Mouse (Mus musculus): Measurements from ENCODE around the gene Rfx2.

Gene Rfx2

DNA sequence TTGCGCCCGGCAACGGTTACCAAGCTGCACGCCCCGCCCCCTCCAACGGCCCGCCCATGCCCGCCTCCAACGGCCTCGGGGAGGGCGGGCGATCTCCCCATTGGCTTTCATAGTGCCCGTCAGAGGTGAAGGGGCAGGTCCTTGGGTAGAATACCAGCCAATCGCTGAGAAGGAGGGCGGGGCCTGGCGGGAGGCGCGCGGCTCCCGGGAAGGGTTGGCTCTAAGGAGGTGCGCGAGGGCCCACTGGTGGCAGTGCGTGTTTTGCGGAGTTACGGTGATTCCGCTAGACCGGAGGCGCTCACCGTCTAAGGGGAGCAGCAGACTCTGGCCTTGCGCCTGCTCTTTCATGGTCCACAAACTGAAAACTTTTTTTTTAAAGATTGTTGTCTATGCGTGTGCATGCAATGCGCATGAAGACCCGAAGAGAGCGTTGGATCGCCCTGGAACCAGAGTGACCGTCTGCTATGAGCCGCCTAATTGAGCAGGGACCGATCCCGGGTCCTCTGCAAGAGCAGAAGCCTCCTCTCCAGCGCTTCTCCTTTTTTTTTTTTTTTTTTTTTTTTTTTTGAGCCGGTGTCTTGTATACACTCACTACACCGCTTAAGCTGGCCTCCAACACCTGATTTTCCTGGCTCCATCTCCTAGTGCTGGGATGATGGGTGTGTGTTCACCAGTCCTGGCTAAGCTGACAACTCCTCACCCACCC lies 451 bp upstream of the Rfx2 start:
- DNase-seq = peak; percentile 98

DNA sequence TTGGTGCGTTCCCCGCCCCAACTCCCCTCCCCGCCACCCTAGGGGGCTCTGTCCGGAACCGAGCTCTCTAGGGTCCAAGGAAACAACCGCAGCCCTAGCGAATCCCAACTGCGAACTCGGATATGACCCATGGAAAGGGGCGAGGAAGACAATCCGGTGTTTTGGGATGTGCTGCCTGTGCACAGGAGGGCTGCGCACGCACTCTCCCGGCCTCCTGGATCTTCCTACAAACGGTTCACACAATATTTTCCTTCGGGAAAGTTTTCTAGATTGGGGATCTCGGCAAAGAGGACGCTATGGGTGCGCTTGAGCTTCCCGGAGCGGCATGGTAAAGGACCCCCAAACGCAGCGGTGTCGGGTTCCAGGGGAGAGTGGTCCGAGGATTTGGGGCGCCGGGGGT lies 1.0 kb downstream of the Rfx2 start:
- peak; percentile 21 for DNase-seq

DNA sequence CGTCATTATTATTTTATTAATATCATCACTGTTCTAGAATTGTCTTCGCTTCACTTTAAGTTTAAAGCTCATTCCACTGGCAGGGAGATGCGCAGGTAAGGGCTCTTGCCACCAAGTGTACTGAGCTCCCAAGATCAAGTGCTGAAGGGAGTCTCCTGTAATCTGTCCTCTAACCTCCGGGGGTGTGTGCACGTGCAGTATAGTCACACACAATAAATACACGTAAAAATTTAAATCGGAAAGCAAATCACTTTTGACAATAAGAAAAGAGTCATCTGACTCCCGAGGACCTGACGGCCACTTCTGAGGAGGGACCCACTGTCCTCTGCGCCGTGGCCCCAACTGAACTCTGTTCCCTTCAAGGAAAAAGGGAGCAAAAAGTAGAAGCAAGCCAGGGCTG lies 1.6 kb downstream of the Rfx2 start:
- DNase-seq = no peak

DNA sequence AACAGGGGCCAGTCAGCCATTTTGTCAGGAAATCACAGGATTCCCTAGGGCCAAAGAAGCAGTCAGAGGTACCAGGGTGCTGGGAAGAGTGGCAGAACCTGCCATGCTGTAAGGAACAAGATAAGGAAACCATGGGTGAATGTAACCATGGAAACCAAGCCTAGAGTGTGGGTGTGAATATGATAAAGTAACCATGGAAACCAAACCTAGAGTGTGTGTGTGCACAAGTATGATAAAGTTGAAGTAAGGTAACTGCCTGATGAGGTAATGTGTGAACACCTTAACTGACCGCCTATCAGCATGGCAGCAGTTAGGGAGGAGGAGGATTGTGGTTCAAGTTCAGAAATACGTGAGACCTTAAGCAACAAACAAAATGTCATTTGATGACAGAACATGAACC lies 4.1 kb downstream of the Rfx2 start:
- no peak for DNase-seq

DNA sequence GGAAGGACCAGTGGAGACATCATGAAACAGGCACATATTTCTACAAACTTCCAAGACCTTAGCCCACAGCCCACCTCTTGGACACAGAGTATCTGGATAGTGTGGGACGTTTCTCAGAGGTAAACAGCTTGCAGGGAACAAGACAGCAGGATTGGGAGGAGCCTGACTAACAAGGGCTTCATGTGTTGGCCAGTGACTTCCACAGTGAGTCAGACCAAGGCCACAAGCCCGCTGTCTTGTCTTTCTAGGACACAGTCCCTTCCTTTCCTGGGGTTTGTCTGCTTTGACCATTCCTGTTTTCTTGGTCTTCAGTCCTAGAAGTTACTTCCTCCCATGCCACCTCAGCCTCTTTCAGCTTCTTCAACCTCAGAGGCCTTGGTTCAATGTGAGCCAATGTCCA lies 7.5 kb downstream of the Rfx2 start:
- no peak for DNase-seq

DNA sequence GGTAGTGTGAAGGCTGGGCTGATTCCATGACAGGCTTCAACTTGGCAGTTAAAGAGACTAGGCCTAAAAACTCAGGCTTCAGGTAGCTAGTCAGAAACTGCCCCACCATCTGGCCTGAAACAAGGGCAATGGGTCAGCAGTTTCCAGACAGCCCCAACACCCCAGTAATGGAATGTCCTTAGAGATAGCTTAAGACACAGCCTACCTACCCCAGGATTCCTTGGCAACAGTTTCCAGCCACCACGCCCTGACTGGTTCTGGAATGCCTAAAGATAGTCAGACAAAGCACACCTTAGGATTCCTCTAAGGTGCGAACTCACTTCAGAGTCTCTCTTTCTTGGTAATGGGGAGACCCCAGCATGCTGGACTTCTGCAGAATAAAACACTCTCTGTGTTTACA lies 8.4 kb downstream of the Rfx2 start:
- DNase-seq = no peak

DNA sequence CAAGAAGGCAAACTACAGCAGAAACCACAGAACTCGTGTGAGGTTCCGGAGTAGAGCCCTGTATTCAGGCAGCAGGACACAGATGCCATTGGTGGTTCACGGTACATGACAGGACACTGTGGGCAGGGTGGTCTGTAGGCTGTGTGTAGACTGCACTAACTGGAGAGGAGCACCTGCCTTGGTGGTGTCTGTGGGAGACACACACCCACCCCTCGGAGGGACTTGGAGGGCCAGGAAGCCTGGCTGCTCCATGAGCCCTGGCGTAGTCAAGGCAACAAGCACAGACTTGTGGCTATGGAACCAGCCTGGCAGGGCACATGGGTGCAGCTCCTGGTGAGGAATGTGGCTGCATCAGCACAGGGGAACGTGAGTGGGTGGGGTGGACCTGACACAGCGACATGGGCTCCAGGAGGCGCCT lies 11.1 kb downstream of the Rfx2 start:
- DNase-seq = no peak

DNA sequence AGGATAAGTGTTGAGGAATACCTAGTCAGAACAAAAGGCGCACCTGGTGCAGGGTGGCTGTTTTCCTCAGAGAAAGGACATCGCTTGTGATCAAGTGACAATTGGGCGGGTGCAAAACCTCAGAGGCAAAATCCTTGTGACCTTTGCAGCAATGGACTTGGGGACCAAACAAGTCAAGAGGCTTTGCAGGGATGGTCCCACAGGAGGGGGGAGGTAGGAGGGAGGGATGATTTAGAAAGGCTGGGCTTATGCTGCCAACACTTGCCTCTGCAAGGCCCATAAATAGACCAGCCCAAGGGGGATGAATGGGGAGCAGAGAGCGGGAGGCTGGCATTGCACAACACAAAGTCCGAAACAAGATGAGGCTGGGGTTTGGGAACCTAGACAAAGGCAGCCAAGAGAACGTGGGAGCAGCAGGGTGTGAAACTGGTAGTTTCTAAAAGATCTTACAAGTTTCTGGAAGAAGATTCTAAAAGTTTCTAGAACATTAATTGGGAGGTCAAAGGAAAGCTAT lies 11.7 kb downstream of the Rfx2 start:
- no peak for DNase-seq

DNA sequence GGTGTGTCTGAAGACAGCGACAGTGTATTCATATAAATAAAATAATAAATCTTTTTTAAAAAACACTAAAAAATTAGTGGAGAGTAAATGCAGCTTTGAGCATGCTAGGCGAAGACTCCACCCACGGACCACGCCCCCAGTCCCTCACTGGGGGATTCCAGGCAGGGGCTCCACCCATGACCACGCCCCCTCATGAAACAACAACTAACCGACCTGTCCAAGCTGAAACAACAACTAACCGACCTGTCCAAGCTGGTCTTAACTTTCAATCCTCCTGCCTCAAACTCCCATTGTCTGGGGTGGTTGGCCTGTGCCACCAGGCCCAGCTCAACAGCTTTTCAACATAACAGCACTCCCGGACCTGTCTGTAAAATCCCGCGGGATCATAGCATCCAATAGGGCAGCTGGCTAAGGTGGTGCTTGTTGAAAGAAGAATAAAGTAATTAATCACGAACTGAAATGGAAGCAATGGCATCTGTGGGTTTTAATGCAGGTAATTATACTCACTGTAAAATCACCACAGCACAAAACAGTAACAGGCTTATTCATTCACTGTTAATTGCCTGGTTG lies 12.7 kb downstream of the Rfx2 start:
- DNase-seq = peak; percentile 16

DNA sequence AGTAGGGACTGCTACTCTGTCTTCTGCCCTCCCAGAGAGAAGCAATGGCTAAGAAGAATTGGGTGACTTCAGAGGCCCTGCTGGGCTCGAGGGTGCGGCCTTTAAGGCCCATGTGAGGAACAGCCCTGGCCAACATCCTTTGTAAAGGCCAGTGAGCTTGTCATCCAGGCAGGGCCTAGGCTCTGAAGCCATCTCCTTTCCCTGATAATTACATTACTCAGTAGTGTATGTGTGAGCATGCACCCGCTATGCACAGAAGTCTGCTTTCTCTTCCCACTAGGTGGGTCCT lies 15.8 kb downstream of the Rfx2 start:
- DNase-seq = no peak

DNA sequence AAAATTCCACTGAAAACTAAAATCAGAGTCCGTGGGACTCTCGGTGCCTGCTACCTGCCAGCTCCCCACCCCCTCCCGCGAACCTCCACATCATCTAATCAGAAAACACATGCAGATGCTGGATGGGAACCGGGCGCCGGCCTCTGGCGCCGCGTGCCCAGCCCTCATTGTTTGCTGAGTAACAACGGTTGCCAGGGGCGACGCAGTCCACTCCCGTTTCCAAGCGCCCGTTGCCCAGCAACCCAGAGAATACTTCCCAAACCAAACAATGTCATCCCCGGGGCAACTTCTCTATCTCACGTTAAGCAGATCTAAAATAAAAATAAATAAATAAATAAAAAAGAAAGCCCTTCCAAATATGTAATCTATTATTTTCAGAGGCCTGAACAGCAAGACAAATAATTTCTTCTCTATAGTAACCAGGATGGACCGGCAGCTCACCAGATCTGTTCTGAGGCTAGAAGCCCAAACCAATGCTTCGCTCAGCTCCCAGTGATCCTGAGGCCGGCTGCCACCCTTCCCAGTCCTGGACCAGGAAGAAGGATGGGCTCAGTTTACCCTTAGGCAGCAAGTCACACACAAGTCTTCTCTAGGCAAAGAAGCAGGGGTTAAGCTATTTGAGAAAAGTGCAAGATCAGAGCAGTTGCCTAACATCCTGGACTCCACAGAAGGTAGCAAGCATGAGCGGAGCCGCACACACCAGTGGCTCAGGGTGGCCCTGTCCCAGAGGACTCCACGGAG lies 16.3 kb downstream of the Rfx2 start:
- peak; percentile 40 for DNase-seq

DNA sequence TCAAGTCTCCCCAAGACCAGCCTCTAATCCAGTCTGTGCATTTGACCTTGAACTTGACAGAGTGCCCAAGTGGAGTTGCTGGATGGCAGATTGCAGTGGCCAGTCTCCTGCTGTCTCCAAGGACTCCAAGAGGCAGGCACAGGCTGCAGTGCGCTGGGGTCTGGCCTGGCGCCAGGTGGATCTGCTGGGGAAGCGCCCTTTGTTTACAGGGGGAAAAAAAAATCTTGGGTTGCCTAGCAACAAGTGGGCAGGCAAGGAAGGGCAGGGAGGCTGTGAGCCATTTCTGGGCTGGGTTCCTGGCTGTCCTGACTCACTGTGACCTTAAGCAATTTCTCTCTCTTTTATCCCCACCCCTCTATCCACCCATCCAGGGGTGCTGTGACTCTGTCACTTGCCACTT lies 20.6 kb downstream of the Rfx2 start:
- peak; percentile 77 for DNase-seq

DNA sequence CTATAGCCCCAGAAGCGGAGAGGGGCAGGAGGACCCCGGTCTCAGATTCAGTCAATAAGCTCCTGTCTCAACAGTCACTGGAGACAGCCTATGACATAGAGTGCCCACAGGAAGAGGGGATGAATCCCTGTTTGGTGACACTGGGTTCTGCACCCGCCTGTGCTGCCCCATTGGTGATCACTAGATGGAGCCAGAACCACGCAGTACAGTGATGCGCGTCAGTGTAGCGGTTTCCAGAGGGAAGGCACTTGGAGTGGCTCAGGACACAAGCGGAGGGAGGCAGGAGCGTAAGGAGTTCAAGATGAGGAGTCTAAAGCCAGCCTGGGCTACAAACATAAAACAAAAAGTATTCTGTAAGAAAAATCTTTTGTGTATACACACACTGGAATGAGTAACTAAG lies 22.3 kb downstream of the Rfx2 start:
- DNase-seq = peak; percentile 76

DNA sequence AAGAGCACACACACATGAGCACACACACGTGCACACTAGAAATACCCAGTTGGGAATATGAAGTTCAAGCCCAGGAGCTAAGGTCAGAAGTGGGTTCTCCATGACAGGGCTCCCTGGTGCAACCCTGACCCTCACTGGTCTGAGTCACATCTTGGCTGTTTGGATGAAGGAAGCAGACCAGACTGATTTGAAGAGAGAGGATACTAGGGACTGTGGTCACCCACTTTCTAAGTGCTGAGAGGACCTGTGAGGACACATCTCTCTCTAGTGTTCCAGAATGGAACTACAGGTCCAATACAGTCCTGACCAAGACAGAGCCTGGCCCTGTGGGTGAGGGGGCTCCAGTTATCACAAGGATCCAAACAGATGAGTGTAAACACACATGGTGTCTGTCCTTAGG lies 25.0 kb downstream of the Rfx2 start:
- no peak for DNase-seq

DNA sequence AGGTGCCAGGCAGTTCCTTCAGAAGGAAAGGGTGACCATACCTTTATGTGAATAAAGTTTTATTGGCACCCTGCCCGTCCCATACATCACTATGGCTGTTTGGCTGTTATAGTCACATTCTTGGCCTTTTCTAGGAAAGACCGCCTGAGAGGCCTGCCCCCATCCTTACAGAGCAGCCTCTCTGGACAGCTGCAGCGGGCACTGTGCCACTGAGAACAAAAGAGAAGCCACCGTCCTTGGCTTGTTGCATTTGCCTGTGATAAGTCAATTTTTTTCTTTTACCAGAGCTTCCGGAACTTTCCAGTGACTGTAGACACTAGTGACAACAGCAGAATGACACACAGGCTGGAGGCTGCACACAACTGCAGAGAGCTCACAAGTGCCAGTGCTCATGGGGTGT lies 25.9 kb downstream of the Rfx2 start:
- no peak for DNase-seq

DNA sequence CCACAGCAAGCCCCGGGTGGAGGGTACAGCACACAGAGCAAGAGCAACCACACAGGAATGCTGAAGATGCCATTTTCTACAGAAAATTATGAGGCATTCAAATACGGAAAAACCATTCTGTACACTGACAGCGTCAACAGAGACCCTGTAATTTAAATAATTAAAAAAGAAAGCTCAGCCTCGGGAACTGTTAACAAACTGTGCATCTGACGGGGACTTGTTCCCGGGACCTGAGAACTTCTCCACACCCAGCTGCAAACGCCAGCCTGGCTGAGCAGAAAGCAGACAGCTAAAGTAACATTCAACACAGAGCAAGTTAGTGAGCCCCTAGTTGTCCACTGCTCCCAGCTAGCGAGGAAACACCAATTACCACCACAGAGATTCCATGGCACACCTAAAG lies 28.7 kb downstream of the Rfx2 start:
- no peak for DNase-seq

DNA sequence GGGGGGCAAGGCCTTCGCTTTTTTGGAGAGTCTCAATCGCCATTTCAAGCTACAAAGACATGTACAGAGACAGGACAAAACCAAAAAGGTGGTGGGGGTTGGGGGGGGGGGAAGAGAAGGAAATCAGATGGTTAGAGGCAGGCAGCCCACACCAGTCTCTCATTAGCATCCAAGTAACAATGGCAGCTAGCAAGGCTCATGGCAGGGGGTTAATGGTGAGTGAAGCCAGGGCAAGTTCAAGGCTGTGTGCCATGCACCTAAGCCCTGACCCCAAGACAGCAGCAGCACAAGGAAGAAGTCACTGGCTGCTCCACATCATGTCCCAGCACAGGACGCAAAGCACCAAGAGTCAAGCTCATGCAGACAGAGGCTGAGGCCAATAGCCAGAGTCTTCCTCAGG lies 31.5 kb downstream of the Rfx2 start:
- no peak for DNase-seq

DNA sequence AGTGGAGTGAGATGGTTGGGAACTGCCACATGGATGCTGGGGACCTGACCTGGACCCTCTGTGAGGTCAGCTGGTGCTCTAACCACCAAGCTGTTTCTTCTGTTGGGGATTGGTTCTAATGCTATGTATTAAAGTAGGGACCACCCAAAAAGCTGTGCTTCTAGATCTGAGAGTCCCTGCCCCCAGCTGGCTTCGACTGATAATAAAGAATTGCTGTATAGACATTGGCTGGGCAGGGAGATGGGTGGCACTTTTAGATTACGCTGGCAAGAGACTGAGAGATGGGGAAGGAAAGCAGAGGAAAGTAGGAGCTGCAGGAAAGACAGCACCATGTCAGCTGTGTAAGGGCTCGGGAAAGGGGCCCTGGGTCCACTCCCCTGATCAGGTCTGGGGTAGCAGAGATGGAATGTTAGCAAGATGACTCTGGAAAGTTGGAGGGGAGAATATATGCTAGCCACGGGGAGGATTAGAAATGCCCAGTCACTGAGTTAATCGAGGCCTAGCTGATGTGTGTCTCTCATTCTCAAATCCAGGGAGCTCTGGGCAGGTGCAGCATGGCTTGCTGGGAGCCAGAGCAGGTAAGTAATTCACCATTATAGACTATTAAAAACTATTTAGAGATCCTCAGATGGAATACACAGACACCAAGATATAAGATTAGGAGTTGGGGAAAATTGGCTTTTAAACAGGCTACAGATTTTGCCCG lies 37.0 kb downstream of the Rfx2 start:
- DNase-seq = no peak

DNA sequence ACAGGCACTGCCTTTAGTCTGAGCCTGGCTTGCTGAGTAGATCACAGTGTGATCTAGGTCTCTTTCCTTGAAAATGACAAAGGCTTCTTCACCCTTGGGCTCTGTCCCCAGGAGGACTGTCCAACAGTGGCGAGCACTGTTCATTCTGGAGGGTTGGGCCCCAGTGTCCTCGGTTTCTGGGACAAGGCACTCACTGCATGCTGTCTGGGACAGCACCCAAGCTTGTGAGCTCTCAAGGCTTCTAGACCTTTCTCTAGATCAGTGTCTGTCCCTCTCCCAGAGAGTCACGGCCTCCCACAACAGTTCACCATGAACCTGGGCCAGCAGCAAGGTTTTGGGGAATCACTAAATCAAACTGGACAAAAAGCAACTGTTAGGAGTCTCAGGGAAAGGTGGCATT lies 38.2 kb downstream of the Rfx2 start:
- no peak for DNase-seq

DNA sequence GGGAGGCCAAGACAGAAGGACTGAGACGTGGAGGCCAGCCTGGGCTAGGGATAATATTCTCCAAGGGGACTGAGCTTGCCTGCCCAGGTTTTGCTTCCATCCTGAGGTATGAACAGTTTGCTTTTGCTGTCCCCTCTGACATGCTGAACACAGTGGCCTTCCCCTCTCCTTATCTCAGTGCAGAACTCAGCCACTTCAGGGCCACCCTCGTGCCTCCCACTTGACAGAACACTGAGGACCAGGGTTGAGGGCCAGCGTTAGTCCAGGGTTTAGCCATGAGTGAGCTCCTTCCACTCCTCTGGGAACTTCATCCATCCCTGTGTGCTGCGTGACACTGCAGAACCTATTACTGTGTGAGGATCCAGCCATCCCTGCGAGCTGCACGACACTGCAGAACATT lies 41.5 kb downstream of the Rfx2 start:
- DNase-seq = no peak

DNA sequence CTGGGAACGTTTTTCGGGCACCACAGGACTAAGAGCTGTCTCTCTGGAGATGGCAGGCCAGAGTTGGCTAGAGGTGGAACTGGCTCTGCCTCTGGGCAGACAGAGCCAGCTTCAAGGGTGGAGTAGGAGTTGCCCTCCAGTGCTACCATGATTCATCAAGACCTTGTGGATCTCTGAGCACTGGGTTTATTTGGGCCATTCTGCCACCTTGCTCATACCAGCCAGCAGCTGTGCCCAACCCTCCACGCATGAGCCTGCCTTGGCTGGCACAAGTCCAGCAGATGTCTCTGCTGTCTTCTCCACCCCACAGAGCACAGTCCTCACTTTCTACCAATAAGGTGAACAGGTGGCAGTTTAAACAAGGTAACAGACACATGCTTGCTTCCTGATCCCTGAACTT lies 41.9 kb downstream of the Rfx2 start:
- no peak for DNase-seq

DNA sequence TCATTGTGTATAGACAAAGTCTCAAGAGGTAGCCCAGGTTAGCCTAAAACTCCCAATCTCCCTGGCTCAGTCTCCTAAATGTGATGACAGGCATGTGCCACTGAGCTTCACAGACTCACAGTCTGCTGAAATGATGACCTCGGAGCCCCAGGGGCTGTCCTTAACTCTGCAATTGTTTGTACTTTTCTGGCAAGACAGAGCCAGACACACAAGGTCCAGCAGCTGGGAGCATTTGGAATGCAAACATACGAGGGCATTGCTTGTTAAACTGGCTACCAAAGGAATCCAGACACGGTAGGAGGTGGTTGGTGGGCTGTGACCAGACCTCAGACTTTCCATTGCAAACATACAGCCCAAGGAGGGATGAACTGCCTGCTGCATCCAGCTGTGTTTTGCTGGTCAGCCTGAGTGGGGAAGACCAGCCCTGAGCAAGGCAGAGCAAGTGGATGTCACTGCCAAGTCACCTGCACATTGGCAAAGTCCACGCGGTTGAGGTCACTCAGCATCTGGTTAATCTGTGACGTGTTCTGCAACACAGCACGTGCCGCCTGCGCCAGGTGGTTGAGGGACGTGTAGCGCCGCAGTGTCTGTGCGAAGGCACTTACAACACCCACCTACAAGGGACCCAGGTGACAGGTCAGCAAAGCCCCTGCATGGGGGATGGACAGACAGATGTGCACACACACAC lies 50.4 kb downstream of the Rfx2 start:
- DNase-seq = peak; percentile 62

DNA sequence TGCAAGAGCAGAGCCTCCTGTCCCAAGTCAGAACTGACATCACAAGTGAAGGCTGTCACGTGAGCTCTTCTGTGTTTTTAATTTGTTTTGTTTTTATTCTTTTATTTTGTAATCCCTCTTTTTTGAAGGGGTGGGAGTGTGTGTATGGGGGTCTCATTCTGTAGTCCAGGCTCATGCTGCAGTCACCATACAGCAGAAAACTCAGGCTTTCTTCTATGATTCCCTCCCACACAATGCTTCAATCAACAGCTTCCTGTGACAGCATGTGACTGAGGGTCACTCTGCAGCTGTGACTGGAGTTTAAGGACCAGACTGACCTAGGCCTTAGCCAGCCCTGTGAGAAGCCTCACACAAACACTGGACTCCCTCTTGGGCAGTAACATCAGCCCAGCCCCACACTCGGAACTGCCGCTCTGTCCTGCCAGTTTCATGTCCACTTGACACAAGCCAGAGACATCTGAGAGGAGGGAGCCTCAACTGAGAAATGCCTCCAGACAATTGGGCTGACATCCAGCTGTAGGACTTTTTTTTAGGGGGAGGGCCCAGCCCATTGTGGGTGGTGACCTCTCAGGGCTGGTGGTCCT lies 51.9 kb downstream of the Rfx2 start:
- DNase-seq = no peak
